Mouse (Mus musculus): ENCODE measurements at regions not wholly inside any gene's neighbourhood (a gene's known extent, or its start where the extent isn't known, plus 50 kb on each side); places are given as distances from the start of the nearest gene placed in this dataset.
A peak's percentile ranks its signal among the peaks of the same experiment; 100 is the strongest.

- DNase-seq (ENCODE audit: low spot score in 2 of 2) = peak in 1 of 2 experiments; percentile 2
Measured at GRCm38 (mm10) chr9:91823733-91824487, 368.8 kb upstream of the Plscr5 start.

DNA sequence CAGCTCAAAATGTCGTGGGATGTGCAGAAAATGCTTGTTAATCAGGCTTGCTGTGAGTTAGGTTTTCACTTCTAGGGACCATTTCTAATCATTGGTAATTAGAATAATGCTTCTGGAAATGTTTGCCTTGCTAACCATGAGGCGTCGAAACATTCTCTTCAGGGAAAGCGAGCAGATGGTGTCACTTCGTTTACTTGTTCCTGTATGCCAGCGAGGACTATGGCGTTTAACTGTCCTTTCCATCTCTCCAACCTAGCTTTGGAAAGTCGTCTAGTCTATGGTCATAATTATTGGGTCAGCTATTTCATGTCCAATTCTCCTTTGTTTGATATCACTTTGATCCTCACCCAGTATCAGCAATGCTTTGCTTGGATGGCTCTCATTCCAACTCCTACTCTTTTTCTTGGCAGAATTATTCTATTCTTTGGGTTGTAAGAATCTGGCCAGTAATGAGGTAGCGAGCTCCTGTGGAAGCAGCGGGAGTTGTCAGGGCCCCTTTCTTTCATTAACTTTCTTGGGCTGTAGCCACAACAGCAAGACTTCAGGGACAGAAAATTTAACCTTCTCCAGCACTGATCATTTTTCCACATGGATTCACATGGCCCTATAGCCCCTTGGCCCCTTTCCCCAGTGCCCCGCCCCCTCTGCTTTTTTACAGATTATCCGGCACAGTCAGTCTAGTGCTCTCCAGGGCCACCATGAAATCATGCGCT lies 374.0 kb upstream of the Plscr5 start:
- DNase-seq (ENCODE audit: low spot score in 2 of 2) = no peak

- DNase-seq (ENCODE audit: low spot score in 2 of 2) = no peak
Measured at GRCm38 (mm10) chr9:91803372-91803961, 389.3 kb upstream of the Plscr5 start.

GRCm38 (mm10) chr9:91798837-91799225 lies 393.9 kb upstream of the Plscr5 start:
- no peak for DNase-seq (ENCODE audit: low spot score in 2 of 2)

GRCm38 (mm10) chr9:91798171-91798836 lies 394.4 kb upstream of the Plscr5 start:
- peak; percentile 53 to 79 for DNase-seq (ENCODE audit: low spot score in 2 of 2)

GRCm38 (mm10) chr9:91796976-91797375 lies 395.8 kb upstream of the Plscr5 start:
- no peak for DNase-seq (ENCODE audit: low spot score in 2 of 2)

- no peak for DNase-seq (ENCODE audit: low spot score in 2 of 2)
Measured at GRCm38 (mm10) chr9:91752935-91753334, 387.3 kb upstream of the Zic1 start.

GRCm38 (mm10) chr9:91711106-91711505 lies 345.5 kb upstream of the Zic1 start:
- no peak for DNase-seq (ENCODE audit: low spot score in 2 of 2)

- no peak for DNase-seq (ENCODE audit: low spot score in 2 of 2)
Measured at GRCm38 (mm10) chr9:91680859-91681258, 315.2 kb upstream of the Zic1 start.

DNA sequence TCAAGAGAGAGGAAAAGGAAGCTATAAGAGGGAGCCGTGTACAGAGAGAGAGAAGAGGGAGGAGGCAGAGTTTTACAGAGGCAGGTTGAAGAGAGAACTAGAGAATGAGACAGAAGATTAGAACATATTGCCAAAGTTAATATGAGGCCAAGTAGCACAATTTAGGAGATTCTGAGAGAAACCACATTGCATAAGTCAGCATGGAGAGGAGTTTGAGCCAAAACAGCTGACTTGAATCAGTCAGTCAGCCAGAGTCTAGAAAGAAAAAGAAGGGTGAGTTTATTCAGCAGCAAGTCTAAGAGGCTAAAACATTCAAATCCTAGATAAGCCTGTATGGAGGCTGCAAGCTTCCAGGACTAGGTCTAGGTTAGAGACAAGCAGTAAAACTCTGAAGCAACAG lies 301.1 kb upstream of the Zic1 start:
- DNase-seq (ENCODE audit: low spot score in 2 of 2) = no peak

DNA sequence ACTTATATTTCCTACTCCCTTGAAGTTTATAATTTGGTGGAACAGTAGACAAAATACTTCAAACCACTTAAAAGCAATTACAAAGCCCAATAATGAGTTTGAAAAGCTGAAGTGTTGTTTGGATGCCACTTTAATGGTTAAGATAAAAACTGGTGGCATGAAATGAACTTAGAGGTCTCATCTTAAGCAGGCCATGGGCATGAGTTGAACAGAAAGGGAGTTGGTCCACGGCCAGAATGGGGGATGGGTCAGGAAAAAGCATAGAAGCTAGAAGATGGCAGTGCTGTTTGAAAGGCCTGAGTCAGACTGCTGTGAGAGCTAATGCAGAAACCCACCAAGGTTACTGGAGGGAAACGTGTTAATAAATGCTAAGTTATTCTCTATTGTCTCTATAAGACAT lies 294.5 kb upstream of the Zic1 start:
- DNase-seq (ENCODE audit: low spot score in 2 of 2) = no peak

DNA sequence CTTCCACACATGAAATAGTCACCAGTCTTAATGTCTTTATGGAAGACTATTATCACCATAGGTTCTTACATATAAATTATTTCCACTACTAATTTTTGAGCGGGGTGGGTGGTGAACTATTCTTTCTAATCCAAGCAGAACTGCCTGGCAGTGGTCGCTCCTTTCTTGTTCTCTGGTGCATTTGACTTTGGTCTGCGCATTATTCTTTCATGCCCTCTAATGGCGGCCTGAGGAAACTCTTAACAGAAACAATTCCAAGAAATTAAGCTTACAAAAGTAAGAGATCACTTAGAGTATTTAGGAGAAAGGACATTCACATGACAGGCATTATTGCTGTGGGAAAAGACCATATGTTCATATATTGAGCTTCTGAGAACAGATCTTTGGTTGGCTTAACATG lies 288.5 kb upstream of the Zic1 start:
- no peak for DNase-seq (ENCODE audit: low spot score in 2 of 2)

- DNase-seq (ENCODE audit: low spot score in 2 of 2) = no peak
Measured at GRCm38 (mm10) chr9:91652384-91653100, 286.9 kb upstream of the Zic1 start.

DNA sequence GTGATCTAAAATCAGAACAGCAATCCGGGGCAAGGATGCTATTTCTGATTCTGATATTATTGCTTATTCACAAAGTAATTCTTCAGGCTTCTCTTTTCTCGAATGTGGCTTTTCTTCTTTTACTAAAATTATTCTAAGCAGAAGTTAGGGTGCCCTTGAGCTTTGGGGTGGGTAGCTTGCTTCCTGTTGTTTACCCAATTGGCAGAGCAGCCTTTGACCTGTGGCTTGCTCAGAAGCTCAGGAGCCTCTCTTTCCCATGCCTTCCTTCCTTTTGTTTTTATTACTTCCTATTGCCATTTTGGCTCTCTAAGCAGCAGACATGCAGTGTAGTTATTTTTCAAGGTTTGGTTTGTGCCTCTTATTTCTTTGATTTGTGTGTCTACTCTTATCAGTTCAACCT lies 244.8 kb upstream of the Zic1 start:
- DNase-seq (ENCODE audit: low spot score in 2 of 2) = no peak

DNA sequence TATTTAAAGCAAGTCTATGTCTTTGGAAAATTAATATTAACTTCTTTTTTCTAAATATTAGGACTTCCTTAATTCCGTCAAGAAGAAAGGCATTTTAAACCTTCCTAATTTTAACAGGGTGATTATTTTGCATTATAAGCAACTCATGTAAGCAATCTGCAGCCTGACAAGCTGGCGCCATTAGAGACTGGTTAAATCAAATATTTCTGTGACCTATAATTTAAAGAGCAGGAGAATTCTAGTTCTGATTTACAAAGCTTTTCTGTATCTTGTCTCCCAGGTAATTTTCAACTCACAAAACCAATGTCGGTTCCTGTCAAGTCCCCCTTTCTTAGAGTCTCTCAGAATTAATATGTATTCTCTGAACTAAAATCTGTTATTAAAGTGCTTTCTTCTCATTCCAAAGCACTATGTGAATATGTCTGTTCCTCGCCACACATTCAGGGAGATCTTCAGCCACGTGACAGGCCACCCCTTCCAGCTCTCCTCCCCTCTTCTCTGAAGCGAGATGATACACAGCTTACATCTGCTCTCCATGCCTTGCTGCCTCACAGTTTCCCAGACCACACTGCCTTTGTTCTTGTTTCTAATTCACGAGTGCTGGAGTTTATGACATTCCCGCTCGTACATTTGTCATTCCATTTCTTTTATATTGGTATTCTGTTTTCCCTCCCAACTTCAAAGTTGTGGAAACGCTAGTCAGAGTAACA lies 244.0 kb upstream of the Zic1 start:
- no peak for DNase-seq (ENCODE audit: low spot score in 2 of 2)

GRCm38 (mm10) chr9:91601740-91602139 lies 236.1 kb upstream of the Zic1 start:
- DNase-seq (ENCODE audit: low spot score in 2 of 2) = no peak

DNA sequence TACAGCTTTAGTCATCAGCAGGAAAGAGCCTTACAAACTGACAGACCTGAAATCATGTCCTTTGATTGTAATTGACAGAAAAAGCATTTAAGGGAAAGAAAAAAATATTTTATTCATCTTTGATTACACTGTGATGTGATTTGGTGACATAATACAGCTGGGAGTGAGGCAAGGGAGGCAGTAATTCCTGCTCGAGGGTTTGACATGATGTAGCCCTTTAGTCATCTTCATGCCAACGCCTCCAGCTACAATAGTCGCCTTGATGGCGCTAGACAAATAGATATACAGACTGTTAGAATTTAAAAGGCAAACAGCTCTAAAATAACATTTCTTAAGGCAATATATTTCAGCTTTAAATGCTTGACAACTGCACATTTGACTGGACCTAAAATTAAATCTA lies 226.3 kb upstream of the Zic1 start:
- DNase-seq (ENCODE audit: low spot score in 2 of 2) = no peak

DNA sequence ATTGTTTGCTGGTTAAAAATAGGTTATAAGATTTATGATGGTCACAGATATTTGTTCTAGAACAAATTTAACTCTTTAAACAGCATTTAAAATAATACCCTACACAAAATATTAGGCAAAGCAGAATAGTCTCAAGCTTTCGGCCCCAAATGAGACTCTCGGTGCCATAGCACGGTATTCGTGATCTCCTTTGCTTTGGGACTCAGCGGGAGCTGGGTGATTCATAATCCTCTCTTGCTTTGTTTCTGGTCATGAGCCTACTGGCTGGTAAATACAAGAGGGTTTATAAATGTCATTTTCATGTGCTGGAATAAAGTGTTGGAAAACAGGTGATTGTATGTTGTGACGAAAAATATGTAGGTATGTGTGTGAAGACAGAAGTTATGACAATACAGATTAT lies 223.1 kb upstream of the Zic1 start:
- no peak for DNase-seq (ENCODE audit: low spot score in 2 of 2)

DNA sequence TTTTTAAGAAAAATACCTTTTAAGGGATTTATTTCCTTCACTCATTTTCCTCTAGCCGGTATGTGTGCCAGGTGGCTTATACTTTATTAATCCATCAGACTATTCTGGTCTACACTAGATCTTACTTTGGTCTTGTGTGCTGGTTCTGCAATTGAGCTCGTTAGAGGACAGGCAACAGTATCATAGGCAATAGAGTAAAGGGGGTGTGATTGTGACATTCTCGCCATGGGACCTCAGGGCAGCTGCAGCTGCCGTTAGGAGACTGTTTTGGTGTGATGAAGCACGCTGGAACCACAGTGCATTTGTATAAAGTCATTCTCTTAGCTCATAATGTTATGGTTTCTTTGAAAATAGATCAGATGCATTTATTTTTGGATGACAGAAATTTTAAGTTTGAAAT lies 222.3 kb upstream of the Zic1 start:
- DNase-seq (ENCODE audit: low spot score in 2 of 2) = no peak

DNA sequence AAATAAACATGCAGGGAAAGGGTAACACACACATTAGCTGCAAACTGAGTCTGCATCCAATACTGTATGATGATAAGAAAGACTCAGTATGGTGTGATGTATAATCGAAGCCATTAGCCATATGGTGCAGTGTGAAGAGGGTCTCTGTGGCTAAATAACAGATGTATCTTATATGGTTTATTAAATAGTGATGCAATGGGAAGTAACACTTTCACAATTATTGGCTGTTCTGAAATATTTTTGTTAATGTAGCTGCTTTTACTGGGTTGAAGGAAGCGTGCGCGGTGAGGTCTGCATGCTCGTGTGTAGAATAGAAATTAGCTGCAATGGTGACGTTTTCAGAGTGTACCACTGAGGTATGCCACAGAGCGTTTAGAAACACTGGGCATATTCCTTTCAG lies 221.7 kb upstream of the Zic1 start:
- no peak for DNase-seq (ENCODE audit: low spot score in 2 of 2)

GRCm38 (mm10) chr9:91586635-91587034 lies 221.0 kb upstream of the Zic1 start:
- DNase-seq (ENCODE audit: low spot score in 2 of 2) = no peak
